In genomic region chr13:111532178-111532948, GRCm38 (mm10) we compare ENCODE assay signal across 10 mouse cellular contexts. TPM values are rescaled to one million over a fixed set of nuclear protein-coding genes. Genes with fewer than 3 reads are reported as not detected.
DNase-seq lines count a peak whose midpoint lies in the region; ATAC-seq and TF ChIP-seq lines count a peak whose summit lies in the region.
"Had no signal": no experiment of that assay in that cellular context is flagged by ENCODE, and none has a peak within 500 bp of the region (broad histone marks: within the 10 kb centered on the region; RNA-seq: fewer than 3 reads in every experiment).

No protein-coding gene starts in this region.

- H3K4me1 ChIP-seq in liver, adult 2 months (ENCODE audit: control insufficient read depth, insufficient read depth, low read length): 0 out of 2 replicates have a peak, but pooled peaks cover 2% of the 10 kb centered on the region
- H3K4me1 ChIP-seq in liver, embryonic 12.5 days: peaks cover 9% of the 10 kb centered on the region
- peaks cover 18% of the 10 kb centered on the region for H3K4me1 ChIP-seq in G1E (ENCODE audit: insufficient read depth, low read depth, low read length)
- H3K4me1 ChIP-seq: heart, embryonic 13.5 days had no signal

- H3K79me2 ChIP-seq in liver, adult 2 months (ENCODE audit: control insufficient read depth, insufficient read depth, low read length): no peaks in the 10 kb centered on the region

- TF ChIP-seq CTCF in liver, adult 2 months (IDR thresholded peaks at IDR 0.05; ENCODE audit: low read depth, low read length): no peak; the same call in 1 of the 2 replicates
- TF ChIP-seq CTCF in G1E (IDR thresholded peaks at IDR 0.05; ENCODE audit: low read depth, low read length): no peak

- DNase-seq in liver, adult 2 months (ENCODE audit: extremely low read depth, low read depth, low spot score): no peak
- DNase-seq in G1E (ENCODE audit: low spot score): no peak
- peak; percentile 34 for DNase-seq in adrenal gland, postnatal 14 days
- no peak for DNase-seq in embryo, embryonic 10.5 days (ENCODE audit: low spot score)
- no peak for DNase-seq in left cerebral cortex, adult 8-10 months (ENCODE audit: low spot score in 2 of 2)
- DNase-seq in heart, postnatal 4 days: no peak

- ATAC-seq in liver, embryonic 12.5 days: no peak; the same call in 1 of the 2 replicates
- ATAC-seq in G1E (ENCODE audit: extremely low read depth, insufficient number of reproducible peaks, low FRiP score, poor library complexity, severe bottlenecking): 0 out of 2 replicates have a peak, but pooled peaks have one; percentile 40
- peak; percentile 48; the same call in 1 of the 2 replicates for ATAC-seq in neutrophil, adult 5-6 weeks (ENCODE audit: extremely low read depth, insufficient number of reproducible peaks, low FRiP score, poor library complexity, severe bottlenecking)

- H3K4me3 ChIP-seq in liver, adult 2 months (ENCODE audit: insufficient read depth, low read depth, low read length): no peak overlapping the region
- no peak overlapping the region for H3K4me3 ChIP-seq in liver, embryonic 12.5 days
- no peak overlapping the region for H3K4me3 ChIP-seq in G1E (ENCODE audit: low read depth, low read length)
- H3K4me3 ChIP-seq: heart, embryonic 13.5 days had no signal

- no peaks in the 10 kb centered on the region for H3K36me3 ChIP-seq in liver, adult 2 months (ENCODE audit: control insufficient read depth, insufficient read depth, low read length)
- H3K36me3 ChIP-seq in liver, embryonic 12.5 days: no peaks in the 10 kb centered on the region
- no peaks in the 10 kb centered on the region for H3K36me3 ChIP-seq in G1E (replicated peaks)
- H3K36me3 ChIP-seq: heart, embryonic 13.5 days had no signal

- no peaks in the 10 kb centered on the region for H3K27me3 ChIP-seq in liver, adult 2 months (ENCODE audit: control insufficient read depth, insufficient read depth, low read length)
- H3K27me3 ChIP-seq in liver, embryonic 12.5 days (replicated peaks): no peaks in the 10 kb centered on the region
- no peaks in the 10 kb centered on the region for H3K27me3 ChIP-seq in G1E (ENCODE audit: insufficient read depth, low read length)
- H3K27me3 ChIP-seq: heart, embryonic 13.5 days had no signal

- H3K9ac ChIP-seq in liver, adult 2 months (ENCODE audit: low read depth, low read length): no peak overlapping the region
- no peak overlapping the region for H3K9ac ChIP-seq in liver, embryonic 12.5 days
- H3K9ac ChIP-seq: heart, embryonic 13.5 days had no signal

- H3K4me2 ChIP-seq in liver, embryonic 12.5 days: no peak overlapping the region
- H3K4me2 ChIP-seq: heart, embryonic 13.5 days had no signal

- WGBS in liver, adult 2 months: 95% methylated on average over 16 of the region's 16 CpGs
- 78% methylated on average over 16 of the region's 16 CpGs for WGBS in liver, embryonic 12.5 days (ENCODE audit: insufficient replicate concordance)

- H3K9me3 ChIP-seq in liver, embryonic 12.5 days (replicated peaks): no peaks in the 10 kb centered on the region
- H3K9me3 ChIP-seq in G1E (replicated peaks): no peaks in the 10 kb centered on the region
- H3K9me3 ChIP-seq: heart, embryonic 13.5 days had no signal

- H3K27ac ChIP-seq in liver, adult 2 months (replicated peaks; ENCODE audit: insufficient read depth, low read depth, low read length): peak overlapping the region; percentile 24; the same call in 1 of the 2 replicates
- H3K27ac ChIP-seq in liver, embryonic 12.5 days: no peak overlapping the region
- H3K27ac ChIP-seq: heart, embryonic 13.5 days had no signal

- no peak for TF ChIP-seq POLR2A in liver, adult 2 months (IDR thresholded peaks at IDR 0.05; ENCODE audit: extremely low read depth, insufficient read depth, low read length)

RNA-seq across cellular contexts. Expression of gene Gm49496, which starts 17.4 kb away (rescaled TPM):
- not detected in 2 replicates for total RNA-seq in liver, adult 2 months (2014; rRNA removed)
- not detected in 2 replicates for polyA plus RNA-seq in liver, adult 2 months (2012; rRNA removed)
- not detected in 2 replicates for polyA plus RNA-seq in liver, embryonic 12.5 days (2016; fragmentation: Nextera tagmentation; extraction: Ambion mirVana)
- total RNA-seq in G1E (2014; fragmentation: Nextera tagmentation) (not detected in 2 replicates), G1E (2017) (not detected in 2 replicates)
- polyA plus RNA-seq in G1E (2012): not detected in 2 replicates
- total RNA-seq in adrenal gland, postnatal 14 days (2021): not detected in 2 replicates
- total RNA-seq in neutrophil, adult 5-6 weeks (2017): not detected in 2 replicates
- not detected for total RNA-seq in left cerebral cortex, adult 8-10 months (2022)
- total RNA-seq in heart, postnatal 4 days (2021): not detected
- polyA plus RNA-seq: heart, embryonic 13.5 days; large intestine, adult 2 months had no signal

RNA-seq across cellular contexts. Expression of gene Gpbp1, which starts 42.5 kb away (rescaled TPM):
- total RNA-seq in liver, adult 2 months (2014; rRNA removed): 30.4 and 37.8 TPM in 2 replicates
- polyA plus RNA-seq in liver, adult 2 months (2012; rRNA removed): 1.6 and 1.8 TPM in 2 replicates
- 50.7 and 51.1 TPM in 2 replicates for polyA plus RNA-seq in liver, embryonic 12.5 days (2016; fragmentation: Nextera tagmentation; extraction: Ambion mirVana)
- total RNA-seq in G1E (2014; fragmentation: Nextera tagmentation) (153 and 165 TPM in 2 replicates), G1E (2017) (134 and 160 TPM in 2 replicates)
- 6.9 and 11.4 TPM in 2 replicates for polyA plus RNA-seq in G1E (2012)
- 78.4 and 83.9 TPM in 2 replicates for total RNA-seq in adrenal gland, postnatal 14 days (2021)
- total RNA-seq in neutrophil, adult 5-6 weeks (2017): 245 and 281 TPM in 2 replicates
- 100 to 1,000 TPM in 1 of 4 experiments, 10 to 100 TPM in 3; 82.3 to 102 (median 90.8) TPM for total RNA-seq in left cerebral cortex, adult 8-10 months (2022)
- 10 to 100 TPM; 50.5 to 53.7 TPM for total RNA-seq in heart, postnatal 4 days (2021)
